Mouse (Mus musculus) forebrain, embryonic 15.5 days (tissue): ENCODE measurements at regions not wholly inside any gene's neighbourhood (a gene's known extent, or its start where the extent isn't known, plus 50 kb on each side); places are given as distances from the start of the nearest gene placed in this dataset.

Source experiments
- ATAC-seq: fragments of 200-750 bp; cut with Nextera tagmentation; replicated peaks from 2 replicates; pipeline ENCODE4 v1.8.0; 2017; ENCODE audit warnings: mild to moderate bottlenecking, moderate TSS enrichment, moderate library complexity
- H3K27ac ChIP-seq: fragments of 300-500 bp; sonication (generic); replicated peaks from 2 replicates; pipeline ENCODE4 v1.5.1; 2015; ENCODE audit warnings: mild to moderate bottlenecking, inconsistent platforms
- H3K27me3 ChIP-seq: fragments of 300-500 bp; sonication (generic); 2 replicates; pipeline ENCODE4 v1.6.1; 2015; ENCODE audit warnings: inconsistent platforms
- H3K36me3 ChIP-seq: fragments of 300-500 bp; sonication (generic); 2 replicates; pipeline ENCODE4 v1.6.1; 2015; ENCODE audit warnings: mild to moderate bottlenecking, inconsistent platforms
- H3K4me1 ChIP-seq: fragments of 300-500 bp; sonication (generic); 2 replicates; pipeline ENCODE4 v1.6.1; 2015; ENCODE audit warnings: inconsistent platforms
- H3K4me2 ChIP-seq: fragments of 300-500 bp; sonication (generic); replicated peaks from 2 replicates; pipeline ENCODE4 v1.6.1; 2015; ENCODE audit warnings: mild to moderate bottlenecking, inconsistent platforms
- H3K4me3 ChIP-seq: fragments of 300-500 bp; sonication (generic); 2 replicates; pipeline ENCODE4 v1.5.1; 2015; ENCODE audit warnings: mild to moderate bottlenecking, inconsistent platforms
- H3K9ac ChIP-seq: fragments of 300-500 bp; sonication (generic); replicated peaks from 2 replicates; pipeline ENCODE4 v1.6.1; 2015; ENCODE audit warnings: mild to moderate bottlenecking, inconsistent platforms
- H3K9me3 ChIP-seq: fragments of 300-500 bp; sonication (generic); 2 replicates; pipeline ENCODE4 v1.6.1; 2016; ENCODE audit warnings: inconsistent platforms
- WGBS: fragments of 180-500 bp; shearing (Covaris S2); methylation state at CpG from one replicate; pipeline ENCODE4 v1.1.7; 2015; ENCODE audit warnings: mixed read lengths; 5-methylcytosine and 5-hydroxymethylcytosine counted together

DNA sequence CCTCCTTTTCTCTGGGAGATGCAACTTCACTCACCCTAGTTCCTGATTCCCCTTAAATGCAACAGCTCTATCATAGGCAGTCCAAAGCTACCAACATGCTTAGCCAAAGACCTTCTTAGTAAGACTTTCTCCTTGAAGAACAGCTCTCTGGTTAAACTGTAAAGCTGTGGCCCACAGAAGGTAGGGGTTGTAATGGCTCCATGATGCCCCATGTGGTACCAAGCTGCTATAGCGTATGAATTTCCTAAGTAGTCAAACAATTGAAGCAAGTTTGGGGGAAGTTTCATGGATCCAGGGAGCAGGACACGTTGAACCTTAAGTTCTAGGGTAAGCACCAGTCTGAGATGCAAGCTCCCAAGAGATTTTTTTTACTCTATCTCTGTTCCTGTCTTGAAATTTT, 236.1 kb upstream of the Irx5 start:
- no peaks in the 10 kb centered on the region for H3K9me3 ChIP-seq
- H3K36me3 ChIP-seq: no peaks in the 10 kb centered on the region
- H3K27ac ChIP-seq: no peak overlapping the region
- H3K4me2 ChIP-seq: no peak overlapping the region
- H3K9ac ChIP-seq: no peak overlapping the region
- no peak overlapping the region for H3K4me3 ChIP-seq
- 46% methylated on average over 2 of the region's 2 CpGs for WGBS
- peaks cover 32% of the 10 kb centered on the region; the same call in 1 of the 2 replicates for H3K27me3 ChIP-seq
- no peaks in the 10 kb centered on the region for H3K4me1 ChIP-seq
- no peak for ATAC-seq

DNA sequence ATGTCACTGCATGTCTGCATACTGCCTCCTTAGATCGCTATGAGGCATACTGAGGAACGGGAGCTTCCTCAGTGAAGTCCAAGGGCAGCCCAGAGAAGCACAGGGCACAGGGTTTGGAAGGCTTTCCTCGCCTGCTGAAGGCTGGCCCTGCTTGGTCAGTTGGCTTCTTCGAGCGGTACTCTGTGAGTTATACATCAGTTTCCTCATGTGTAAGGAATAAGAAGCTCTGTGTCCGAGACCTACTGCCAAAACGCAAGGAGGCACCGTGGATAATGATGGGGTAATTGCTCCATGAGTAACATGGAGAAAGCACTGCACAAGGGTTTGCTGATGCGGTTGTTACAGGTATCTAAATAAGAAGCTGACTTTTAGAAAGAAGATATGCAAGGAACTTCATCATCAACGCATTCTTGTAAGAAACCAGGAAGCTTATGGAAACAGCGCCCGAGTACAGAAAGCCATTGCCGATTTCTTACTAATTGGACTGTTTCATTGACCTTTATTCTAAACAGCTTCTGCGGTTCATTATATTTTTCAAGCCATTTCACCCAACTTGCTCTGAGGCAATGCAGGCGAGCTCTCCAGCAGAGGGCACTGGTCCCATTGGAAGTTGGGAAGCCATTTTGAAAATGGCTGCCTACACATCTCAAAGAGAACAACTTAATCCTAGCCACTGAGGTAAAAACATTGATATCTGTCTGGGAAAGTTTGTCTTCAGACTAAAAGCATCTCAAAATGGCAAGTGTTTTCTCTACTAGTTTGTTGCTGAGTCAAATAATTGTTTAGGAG, 241.8 kb upstream of the Irx5 start:
- peaks cover 13% of the 10 kb centered on the region for H3K4me1 ChIP-seq
- no peaks in the 10 kb centered on the region for H3K9me3 ChIP-seq
- no peak overlapping the region for H3K9ac ChIP-seq
- no peak overlapping the region for H3K4me3 ChIP-seq
- no peak overlapping the region for H3K27ac ChIP-seq
- H3K27me3 ChIP-seq: peaks cover 34% of the 10 kb centered on the region
- 87% methylated on average over 15 of the region's 15 CpGs for WGBS
- no peak overlapping the region for H3K4me2 ChIP-seq
- ATAC-seq: no peak
- H3K36me3 ChIP-seq: no peaks in the 10 kb centered on the region

DNA sequence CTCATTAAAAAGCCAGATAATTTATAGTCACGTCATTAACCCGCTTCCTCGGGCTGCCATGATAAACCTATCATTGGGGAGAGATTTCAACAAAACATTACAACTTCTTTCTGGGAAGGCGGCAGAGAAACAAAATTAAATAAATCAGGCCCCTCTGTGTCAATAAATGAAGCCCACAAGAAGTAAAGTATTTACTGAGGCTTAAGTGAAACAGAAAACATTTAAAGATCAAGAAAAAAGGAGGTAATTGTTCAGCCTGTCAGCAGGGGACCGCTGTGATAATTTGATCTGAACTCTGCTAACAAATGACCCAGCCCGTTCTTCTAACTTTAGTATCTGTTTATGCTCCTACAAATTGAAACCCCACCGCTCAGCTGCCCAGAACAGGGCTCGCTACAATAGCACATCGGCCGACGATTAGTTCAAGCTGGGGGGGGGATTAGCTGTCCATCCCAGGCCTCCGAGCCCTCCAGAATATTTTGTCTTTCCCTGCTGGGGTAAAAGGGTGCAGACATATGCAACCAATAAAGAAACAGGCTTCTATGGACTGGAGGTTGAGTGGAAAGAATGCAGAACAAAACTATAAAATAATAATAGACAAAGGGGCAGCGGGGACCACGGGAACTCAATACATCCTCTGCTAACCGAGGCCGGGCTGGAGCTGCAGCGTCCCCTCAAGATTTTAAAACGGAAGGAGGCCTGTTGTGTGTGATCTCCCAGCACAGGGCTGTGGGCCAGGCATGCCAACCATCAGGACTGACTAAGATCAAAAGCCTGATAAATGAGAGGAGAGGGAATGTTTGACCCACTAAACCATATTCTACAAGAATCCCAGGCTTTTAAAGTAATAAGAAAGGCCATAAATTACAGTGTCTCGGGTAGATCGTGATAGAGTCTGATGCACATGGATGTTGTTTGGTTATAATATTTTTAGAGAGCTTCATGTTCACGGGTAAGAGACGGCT, 242.8 kb upstream of the Irx5 start:
- Histone ChIP-seq H3K27me3 (peaks cover 30% of the 10 kb centered on the region), H3K27ac (no peak overlapping the region), H3K4me2 (0 out of 2 replicates have a peak overlapping the region, but pooled peaks have one; percentile 1), H3K4me3 (no peak overlapping the region), H3K36me3 (no peaks in the 10 kb centered on the region), H3K4me1 (peaks cover 13% of the 10 kb centered on the region), H3K9ac (no peak overlapping the region), H3K9me3 (no peaks in the 10 kb centered on the region)
- no peak for ATAC-seq
- 15% methylated on average over 22 of the region's 22 CpGs for WGBS

DNA sequence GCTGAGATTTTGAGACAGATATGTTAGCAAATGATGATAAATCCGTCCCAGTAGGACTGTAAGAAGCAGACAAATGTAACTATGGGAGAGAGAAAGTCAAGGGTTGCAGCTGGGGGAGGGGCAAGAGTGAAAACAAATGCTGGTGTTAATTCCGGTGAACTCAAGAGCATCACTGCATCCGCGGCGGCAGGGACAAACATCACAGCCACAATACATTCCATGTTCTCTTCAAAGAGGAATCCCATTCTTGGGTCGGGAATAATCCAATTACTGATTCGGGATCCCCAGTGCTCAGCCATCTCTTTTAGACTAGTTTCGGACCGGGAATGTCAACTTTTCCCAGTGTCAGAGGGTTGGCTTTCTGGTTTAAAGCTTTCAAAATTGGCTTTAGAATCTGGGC, 243.5 kb upstream of the Irx5 start:
- no peak overlapping the region for H3K27ac ChIP-seq
- H3K9ac ChIP-seq: no peak overlapping the region
- H3K9me3 ChIP-seq: no peaks in the 10 kb centered on the region
- H3K4me2 ChIP-seq: 0 out of 2 replicates have a peak overlapping the region, but pooled peaks have one; percentile 1
- no peak overlapping the region for H3K4me3 ChIP-seq
- peaks cover 25% of the 10 kb centered on the region for H3K27me3 ChIP-seq
- peaks cover 13% of the 10 kb centered on the region for H3K4me1 ChIP-seq
- ATAC-seq: no peak
- WGBS: 3% methylated on average over 9 of the region's 9 CpGs
- H3K36me3 ChIP-seq: no peaks in the 10 kb centered on the region

DNA sequence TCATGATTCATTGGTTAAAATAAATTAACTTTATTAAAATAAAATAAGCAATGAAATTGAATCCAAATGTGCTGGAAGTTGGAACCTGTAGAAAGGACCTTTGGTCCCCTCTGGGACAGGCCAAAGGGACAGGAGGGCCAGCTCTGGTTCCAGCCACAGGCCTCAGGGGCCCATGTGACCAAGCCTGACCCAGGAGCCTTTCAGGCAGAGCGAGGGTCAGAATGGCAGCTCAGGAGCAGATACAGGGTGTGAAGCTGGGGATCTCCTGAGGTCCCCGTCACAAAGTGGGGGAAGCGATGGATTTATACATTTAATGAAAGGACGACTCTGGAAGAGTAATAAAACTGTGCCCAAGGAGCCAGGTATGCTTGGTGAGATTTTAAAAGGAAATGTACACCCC, 244.0 kb upstream of the Irx5 start:
- no peak overlapping the region for H3K27ac ChIP-seq
- H3K27me3 ChIP-seq: peaks cover 25% of the 10 kb centered on the region
- H3K4me3 ChIP-seq: no peak overlapping the region
- H3K4me1 ChIP-seq: peaks cover 13% of the 10 kb centered on the region
- H3K9ac ChIP-seq: no peak overlapping the region
- no peak for ATAC-seq
- no peaks in the 10 kb centered on the region for H3K36me3 ChIP-seq
- no peaks in the 10 kb centered on the region for H3K9me3 ChIP-seq
- WGBS: 52% methylated on average over 4 of the region's 4 CpGs
- H3K4me2 ChIP-seq: no peak overlapping the region

DNA sequence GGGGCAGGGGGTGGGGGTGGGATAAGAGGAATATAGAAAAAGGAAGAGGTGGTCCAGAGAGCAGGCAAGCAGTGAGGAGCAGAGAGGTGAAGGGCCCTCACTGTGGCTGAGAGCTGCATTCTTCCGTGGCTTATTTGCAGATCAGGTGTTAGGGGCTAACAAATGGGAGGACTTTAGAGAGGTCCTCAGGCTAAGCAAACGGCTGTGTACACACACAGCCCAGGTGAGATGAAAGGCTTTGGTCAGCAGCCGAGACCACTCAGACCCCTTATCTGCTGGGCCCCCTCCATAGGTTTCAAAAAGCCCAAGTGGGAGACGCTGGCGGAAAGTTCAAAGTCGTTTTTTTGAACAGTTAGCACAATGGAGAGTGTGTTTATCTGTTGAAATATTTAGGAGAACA, 252.9 kb upstream of the Irx5 start:
- Histone ChIP-seq H3K36me3 (no peaks in the 10 kb centered on the region), H3K9ac (no peak overlapping the region)
- 65% methylated on average over 6 of the region's 6 CpGs for WGBS

DNA sequence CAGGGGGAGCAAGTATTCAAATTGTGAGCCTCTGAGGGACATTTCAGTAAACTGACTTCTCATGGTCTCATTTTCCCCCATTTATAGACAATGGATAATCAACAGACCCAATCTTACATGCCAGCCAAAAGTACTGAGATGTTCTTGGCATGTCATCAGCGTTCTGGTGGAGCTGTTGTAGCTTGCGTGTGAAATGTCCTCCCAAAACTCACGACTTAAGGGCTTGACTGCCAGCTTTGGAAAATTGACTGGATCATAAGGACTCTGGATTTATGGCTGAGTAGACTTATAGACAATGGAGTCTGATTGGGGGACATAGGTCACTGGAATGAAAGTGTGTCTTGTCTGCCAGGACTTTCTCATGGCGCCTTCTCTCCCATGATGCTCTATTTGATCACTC, 254.9 kb upstream of the Irx5 start:
- no peak overlapping the region for H3K9ac ChIP-seq
- H3K4me3 ChIP-seq: no peak overlapping the region
- no peak overlapping the region for H3K4me2 ChIP-seq
- peaks cover 6% of the 10 kb centered on the region; the same call in 1 of the 2 replicates for H3K27me3 ChIP-seq
- ATAC-seq: no peak
- H3K4me1 ChIP-seq: no peaks in the 10 kb centered on the region
- H3K36me3 ChIP-seq: no peaks in the 10 kb centered on the region
- no peaks in the 10 kb centered on the region for H3K9me3 ChIP-seq
- no peak overlapping the region for H3K27ac ChIP-seq
- WGBS: 86% methylated on average over 4 of the region's 4 CpGs

More for the DNA sequence above, 252.9 kb upstream of the Irx5 start:
- Histone ChIP-seq H3K4me1 (no peaks in the 10 kb centered on the region), H3K4me2 (no peak overlapping the region), H3K9me3 (no peaks in the 10 kb centered on the region), H3K4me3 (no peak overlapping the region), H3K27me3 (no peaks in the 10 kb centered on the region), H3K27ac (no peak overlapping the region)
- ATAC-seq: no peak

DNA sequence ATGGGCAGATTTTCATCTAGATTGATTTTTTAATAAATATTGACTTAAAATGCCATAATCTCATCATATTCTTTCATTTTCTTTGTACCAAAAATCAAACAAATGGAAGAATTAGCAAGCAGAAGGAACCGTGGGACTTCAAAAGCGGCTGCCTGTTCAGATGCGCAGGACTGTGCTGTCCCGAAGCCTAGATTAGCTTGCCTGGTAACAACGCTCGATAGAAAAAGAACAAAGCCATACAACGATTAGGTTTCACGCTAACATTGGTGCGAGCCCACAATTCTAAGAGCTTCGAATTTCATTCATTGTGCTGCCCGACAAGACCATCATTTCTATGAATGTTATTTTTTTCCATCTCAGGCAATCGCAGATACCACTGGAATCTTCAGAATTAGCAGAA, 262.1 kb upstream of the Irx5 start:
- Histone ChIP-seq H3K4me3 (no peak overlapping the region), H3K4me2 (no peak overlapping the region), H3K4me1 (peaks cover 6% of the 10 kb centered on the region; the same call in 1 of the 2 replicates), H3K9me3 (no peaks in the 10 kb centered on the region), H3K9ac (no peak overlapping the region), H3K36me3 (no peaks in the 10 kb centered on the region), H3K27me3 (peaks cover 11% of the 10 kb centered on the region; the same call in 1 of the 2 replicates), H3K27ac (no peak overlapping the region)
- 31% methylated on average over 12 of the region's 12 CpGs for WGBS
- no peak for ATAC-seq

DNA sequence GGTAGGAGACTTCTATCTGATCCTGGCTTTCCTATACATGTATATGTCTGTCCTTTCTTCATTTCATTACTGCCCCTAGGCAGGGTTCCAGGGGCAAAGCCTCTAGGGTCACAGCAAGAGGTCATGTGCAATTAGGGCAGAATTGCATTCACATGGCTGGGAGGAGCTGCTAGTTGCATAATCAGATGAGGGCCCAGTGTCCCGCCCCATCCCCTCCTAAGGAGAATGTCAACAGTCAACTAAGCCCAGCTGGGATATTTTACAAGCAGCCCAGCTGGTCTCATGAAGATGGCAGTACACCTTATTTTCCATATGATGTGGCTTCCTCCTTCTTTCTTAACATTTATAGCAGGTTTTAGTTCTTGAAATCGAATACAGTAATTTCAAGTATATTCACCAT, 273.3 kb upstream of the Irx5 start:
- Histone ChIP-seq H3K27me3 (peaks cover 40% of the 10 kb centered on the region), H3K4me2 (no peak overlapping the region), H3K4me3 (no peak overlapping the region), H3K9ac (no peak overlapping the region), H3K27ac (no peak overlapping the region), H3K4me1 (peaks cover 12% of the 10 kb centered on the region), H3K9me3 (no peaks in the 10 kb centered on the region), H3K36me3 (no peaks in the 10 kb centered on the region)
- 89% methylated on average over 2 of the region's 2 CpGs for WGBS
- ATAC-seq: no peak

DNA sequence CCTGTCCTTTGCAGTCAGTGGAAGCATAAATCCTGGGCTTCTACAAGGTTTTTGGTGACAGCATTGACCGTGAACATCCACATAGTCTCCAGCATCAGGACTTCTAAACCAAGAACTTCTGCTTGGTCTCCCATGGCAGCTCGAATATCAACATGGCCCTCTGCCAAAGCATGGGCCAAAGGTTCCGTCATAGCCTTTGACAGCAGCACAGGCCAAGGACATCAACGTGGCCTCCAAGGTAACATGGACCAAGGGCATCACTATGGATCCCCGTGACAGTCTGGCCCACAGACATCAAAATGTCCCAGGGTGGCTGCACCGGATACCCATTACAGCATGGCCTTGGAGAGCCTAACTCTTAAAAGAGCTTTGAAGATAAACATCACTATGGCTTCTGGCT, 275.5 kb upstream of the Irx5 start:
- H3K9me3 ChIP-seq: no peaks in the 10 kb centered on the region
- no peak overlapping the region for H3K9ac ChIP-seq
- H3K27ac ChIP-seq: no peak overlapping the region
- H3K27me3 ChIP-seq: peaks cover 54% of the 10 kb centered on the region
- no peak overlapping the region for H3K4me3 ChIP-seq
- H3K4me2 ChIP-seq: no peak overlapping the region
- H3K36me3 ChIP-seq: no peaks in the 10 kb centered on the region
- H3K4me1 ChIP-seq: peaks cover 17% of the 10 kb centered on the region
- no peak for ATAC-seq
- WGBS: 89% methylated on average over 6 of the region's 6 CpGs

DNA sequence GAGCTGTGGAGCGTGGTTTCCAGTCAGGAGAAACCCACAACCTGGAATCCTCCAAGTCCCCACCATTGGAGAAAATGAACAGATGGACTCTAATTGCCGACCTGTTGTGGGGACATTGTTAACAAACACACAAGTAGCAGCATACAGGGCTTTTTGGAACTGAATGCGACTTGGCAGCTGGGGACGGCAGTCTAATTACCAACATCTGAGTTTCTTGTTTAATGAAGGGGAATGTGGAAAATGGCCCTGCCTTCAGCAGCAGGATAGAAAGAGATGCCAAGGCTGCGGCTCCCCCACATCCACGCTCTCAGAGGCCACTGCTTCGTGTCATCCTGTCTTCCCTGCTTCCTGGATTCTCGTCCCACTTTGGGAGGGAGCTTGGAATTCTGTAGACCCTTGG, 276.6 kb upstream of the Irx5 start:
- Histone ChIP-seq H3K27me3 (peaks cover 64% of the 10 kb centered on the region), H3K4me3 (no peak overlapping the region), H3K9me3 (no peaks in the 10 kb centered on the region), H3K4me2 (no peak overlapping the region), H3K9ac (no peak overlapping the region), H3K4me1 (peaks cover 17% of the 10 kb centered on the region), H3K36me3 (no peaks in the 10 kb centered on the region), H3K27ac (no peak overlapping the region)
- ATAC-seq: peak; percentile 72
- 24% methylated on average over 8 of the region's 8 CpGs for WGBS

DNA sequence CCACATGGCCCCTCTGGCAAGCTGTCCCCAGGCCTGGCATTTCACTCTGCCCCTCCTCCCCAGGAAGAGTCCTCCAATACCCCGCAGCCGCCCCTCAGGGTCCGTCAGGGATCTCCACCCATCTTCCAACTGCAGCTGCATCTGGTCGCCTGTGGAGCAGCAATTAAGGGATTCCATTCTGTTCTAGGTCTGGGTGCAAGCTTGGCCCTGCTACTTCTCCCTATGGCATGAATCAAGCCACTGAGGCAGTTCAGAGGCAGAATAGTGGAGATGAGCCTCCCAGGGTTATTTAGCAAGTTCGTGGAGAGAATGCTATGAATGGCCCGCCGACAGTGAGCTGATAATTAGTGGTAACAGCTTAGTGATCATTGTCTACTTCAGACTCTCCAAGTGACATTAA, 275.7 kb upstream of the Irx3 start:
- WGBS: 12% methylated on average over 7 of the region's 7 CpGs
- no peaks in the 10 kb centered on the region for H3K36me3 ChIP-seq
- H3K9ac ChIP-seq: no peak overlapping the region
- H3K27ac ChIP-seq: no peak overlapping the region
- no peak overlapping the region for H3K4me2 ChIP-seq
- H3K4me1 ChIP-seq: peaks cover 17% of the 10 kb centered on the region
- H3K27me3 ChIP-seq: peaks cover 76% of the 10 kb centered on the region
- no peaks in the 10 kb centered on the region for H3K9me3 ChIP-seq
- H3K4me3 ChIP-seq: no peak overlapping the region
- no peak for ATAC-seq
